Mouse (Mus musculus) common myeloid progenitor, adult 5-6 weeks (primary cell): ENCODE data around the gene Ccdc170. TPM values are rescaled to one million over a fixed set of nuclear protein-coding genes. Genes with fewer than 3 reads are reported as not detected.
A peak's percentile ranks its signal among the peaks of the same experiment; 100 is the strongest.

Experiments used
- ATAC-seq: replicated peaks from 2 replicates; pipeline ENCODE4 v1.8.0; 2016; ENCODE audit warnings: low read depth, mild to moderate bottlenecking, moderate TSS enrichment, inconsistent platforms; ENCODE audit not compliant: poor library complexity, severe bottlenecking
- total RNA-seq: library from RNA; stranded (forward); fragments of 200-1000, 187-1606 nt; gene quantifications from 2 replicates; pipeline ENCODE4 v1.2.3, GENCODE M21; 2017

Ccdc170 gene
- total RNA-seq, 1 experiment from 2014 or later = not detected

DNA sequence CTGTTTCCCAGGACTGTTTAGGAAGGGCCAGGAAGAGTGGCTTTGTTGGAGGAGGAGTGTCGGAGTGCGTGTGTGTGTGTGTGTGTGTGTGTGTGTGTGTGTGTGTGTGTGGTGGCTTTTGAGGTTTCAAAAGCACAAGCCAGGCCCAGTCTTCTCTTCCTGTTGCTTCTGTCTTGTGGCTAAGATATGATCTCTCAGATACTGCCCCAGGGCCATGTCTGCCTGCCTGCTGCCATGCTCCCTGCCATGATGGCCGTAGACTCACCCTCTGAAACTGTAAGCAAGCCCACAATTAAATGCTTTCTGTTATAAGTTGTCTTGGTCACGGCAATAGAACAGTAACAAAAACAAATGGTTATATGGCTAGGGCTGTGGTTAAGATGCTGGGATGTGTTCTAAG lies 114.9 kb downstream of the Ccdc170 start:
- ATAC-seq = no peak

- ATAC-seq = peak; percentile 64
These were observed 116.0 kb downstream of the Ccdc170 start for GRCm38 (mm10) chr10:4598244-4598842.

GRCm38 (mm10) chr10:4598916-4599315 lies 116.6 kb downstream of the Ccdc170 start:
- no peak for ATAC-seq

GRCm38 (mm10) chr10:4599591-4599990 lies 117.3 kb downstream of the Ccdc170 start:
- ATAC-seq = no peak

DNA sequence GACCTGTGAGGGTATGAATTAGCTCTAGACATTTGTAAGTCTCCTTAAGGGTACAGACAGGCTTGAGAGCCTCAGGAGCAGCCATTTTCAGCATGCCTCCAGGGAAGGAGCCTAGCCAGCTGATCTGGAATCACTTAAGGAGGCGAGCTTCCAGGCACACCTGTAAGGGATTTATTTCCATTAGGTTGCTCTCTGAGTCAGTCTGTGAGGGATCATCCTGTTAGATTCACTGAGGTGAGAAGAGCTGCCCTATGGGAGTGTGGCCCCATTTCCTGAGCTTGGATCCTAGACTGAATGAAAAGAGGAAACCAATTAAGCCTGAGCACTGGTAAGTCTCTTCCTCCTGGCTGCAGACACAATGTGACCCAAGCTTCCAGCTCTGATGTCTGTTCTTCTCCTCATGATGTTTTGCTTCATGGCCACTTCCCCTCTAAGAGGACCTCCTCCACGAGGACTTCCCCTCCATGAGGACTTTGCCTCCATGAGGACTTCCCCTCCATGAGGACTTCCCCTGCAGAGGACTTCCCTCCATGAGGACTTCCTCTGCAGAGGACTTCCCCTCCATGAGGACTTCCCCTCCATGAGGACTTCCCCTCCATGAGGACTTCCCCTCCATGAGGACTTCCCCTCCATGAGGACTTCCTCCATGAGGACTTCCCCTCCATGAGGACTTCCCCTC lies 118.6 kb downstream of the Ccdc170 start:
- ATAC-seq = no peak

DNA sequence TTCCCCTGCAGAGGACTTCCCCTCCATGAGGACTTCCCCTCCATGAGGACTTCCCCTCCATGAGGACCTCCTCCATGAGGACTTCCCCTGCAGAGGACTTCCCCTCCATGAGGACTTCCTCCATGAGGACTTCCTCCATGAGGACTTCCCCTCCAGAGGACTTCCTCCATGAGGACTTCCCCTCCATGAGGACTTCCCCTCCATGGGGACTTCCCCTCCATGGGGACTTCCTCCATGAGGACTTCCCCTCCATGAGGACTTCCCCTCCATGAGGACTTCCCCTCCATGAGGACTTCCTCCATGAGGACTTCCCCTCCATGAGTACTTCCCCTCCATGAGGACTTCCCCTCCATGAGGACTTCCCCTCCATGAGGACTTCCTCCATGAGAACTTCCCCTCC lies 119.3 kb downstream of the Ccdc170 start:
- peak; percentile 24; the same call in 1 of the 2 replicates for ATAC-seq

- ATAC-seq = no peak
These were observed 120.2 kb downstream of the Ccdc170 start for GRCm38 (mm10) chr10:4602466-4602865.

DNA sequence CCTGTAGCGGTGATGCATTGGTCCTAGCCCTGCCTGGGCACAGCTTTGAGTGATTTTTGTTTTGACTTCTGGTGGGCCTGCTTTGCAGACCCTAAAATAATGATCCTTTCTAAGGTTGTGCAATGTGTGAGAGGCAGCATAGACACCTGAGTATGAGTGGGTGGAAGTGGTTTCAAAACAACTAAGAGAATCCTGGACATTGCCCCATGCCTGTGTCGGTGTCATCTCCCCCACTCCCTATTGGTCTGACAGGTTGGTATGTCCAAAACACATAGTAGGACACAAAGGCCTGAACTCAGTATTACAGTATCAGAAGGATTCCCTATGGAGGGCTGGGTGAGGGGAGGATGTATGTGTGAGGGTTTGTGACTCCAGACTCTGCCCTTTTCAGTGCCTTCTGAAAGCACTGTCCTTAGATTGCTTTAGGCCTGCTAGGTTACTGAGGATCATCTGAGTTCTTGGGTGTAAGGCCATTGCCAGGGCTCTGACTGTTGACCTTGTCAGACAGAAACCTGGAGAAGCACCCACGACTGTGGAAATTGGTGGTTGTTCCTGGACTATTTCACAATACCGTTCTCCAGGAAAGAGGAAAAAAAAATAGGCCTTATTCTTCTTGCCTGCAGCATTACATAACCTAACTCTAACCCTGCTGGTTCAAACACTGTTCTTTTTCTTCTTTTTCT lies 122.4 kb downstream of the Ccdc170 start:
- no peak for ATAC-seq

DNA sequence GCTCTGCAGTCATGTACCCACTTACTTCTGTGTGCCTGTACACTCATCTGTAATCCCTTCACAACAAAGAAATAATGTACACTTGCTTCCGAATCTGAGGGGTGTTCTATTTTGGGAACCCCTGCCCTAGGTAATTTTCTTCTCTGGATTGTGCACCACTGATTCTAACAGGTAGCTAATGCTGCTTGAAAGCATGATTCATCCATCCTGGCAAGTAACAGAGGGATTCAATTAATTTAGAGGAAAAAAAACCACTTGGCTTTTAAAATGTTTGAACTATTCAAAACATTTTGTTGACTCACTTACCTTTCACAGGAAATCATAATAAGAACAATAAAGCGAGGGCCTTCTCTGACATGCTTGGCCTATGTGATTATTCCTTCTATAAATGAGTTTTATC lies 127.9 kb downstream of the Ccdc170 start:
- ATAC-seq = no peak

DNA sequence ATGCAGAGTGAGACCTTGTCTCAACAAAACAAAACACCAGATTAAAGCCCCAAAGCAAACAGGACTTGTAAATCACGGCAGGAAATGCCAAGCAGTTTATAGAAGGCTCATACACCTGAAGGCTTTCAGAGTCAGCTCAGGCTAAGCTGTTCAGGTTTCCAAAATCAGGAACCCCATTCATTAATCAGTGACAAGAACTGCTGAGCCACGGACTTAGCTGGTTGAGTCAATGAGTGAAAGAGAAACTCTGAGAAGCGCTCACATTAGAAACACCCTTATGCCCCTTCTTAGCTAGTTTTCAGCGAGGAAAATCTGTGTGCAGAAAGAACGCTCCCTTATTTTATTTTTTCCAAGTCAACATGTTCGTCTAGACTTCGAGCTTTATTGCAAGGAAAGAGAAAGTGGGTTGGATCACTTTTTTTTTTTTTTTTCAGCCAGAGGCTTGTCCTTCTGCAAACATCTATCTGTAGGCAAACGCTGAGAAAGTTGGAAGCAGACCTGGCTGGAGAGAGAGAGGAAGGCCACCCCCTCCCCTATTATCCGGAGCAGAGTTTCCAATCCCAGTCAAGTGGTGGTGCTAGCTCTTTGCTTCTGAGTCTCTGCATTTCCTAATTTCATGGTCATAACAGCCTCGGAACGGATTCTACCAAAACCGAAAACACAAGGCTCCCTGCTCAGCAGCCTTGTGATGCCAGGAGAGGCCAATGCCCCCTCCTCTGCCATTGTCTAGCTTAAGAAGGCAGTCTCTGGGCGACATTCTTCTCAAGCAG lies 129.3 kb downstream of the Ccdc170 start, which contains the start of gene Esr1:
Gene Esr1, plus strand, starts transcription at position 208 of the 770 bp plus-strand sequence.
- peak; percentile 44 for ATAC-seq

Other genes with a start within 250 kb of the Ccdc170 start
- under 0.01 and 0.68 TPM in 2 replicates for gene Akap12, start 216.1 kb upstream of the Ccdc170 start, total RNA-seq
- gene Zbtb2, start 94.4 kb upstream of the Ccdc170 start, total RNA-seq = 14.9 and 17.2 TPM in 2 replicates
- gene Rmnd1, start 50.1 kb upstream of the Ccdc170 start, total RNA-seq = 34.6 and 41.6 TPM in 2 replicates
- 25.6 and 28.2 TPM in 2 replicates for gene Armt1, start 50.0 kb upstream of the Ccdc170 start, total RNA-seq
- 6.0 and 11.3 TPM in 2 replicates for gene Esr1, start 129.1 kb downstream of the Ccdc170 start, total RNA-seq